Mouse (Mus musculus) C2C12 (cell line): ENCODE measurements around the gene Hebp1.

Experiments used
- CTCF ChIP-seq: IDR thresholded peaks from one replicate; pipeline ENCODE4 v1.5.1; 2011; ENCODE audit not compliant: control insufficient read depth, insufficient read depth, insufficient read length
- FOSL1 ChIP-seq: IDR thresholded peaks from one replicate; pipeline ENCODE4 v1.8.0; 2011; ENCODE audit warnings: mild to moderate bottlenecking, low read length; ENCODE audit not compliant: poor library complexity, insufficient read depth, severe bottlenecking
- MAX ChIP-seq: IDR thresholded peaks from one replicate; pipeline ENCODE4 v1.6.1; 2011; ENCODE audit warnings: mild to moderate bottlenecking, control low read depth
- MYOG ChIP-seq: IDR thresholded peaks from one replicate; pipeline ENCODE4 v1.6.1; 2011; ENCODE audit not compliant: control insufficient read depth, insufficient read length; ENCODE audit errors: extremely low read depth
- USF1 ChIP-seq: IDR thresholded peaks from one replicate; pipeline ENCODE4 v1.6.1; 2011; ENCODE audit warnings: low read depth, mild to moderate bottlenecking, control low read depth, moderate library complexity

- no peak for TF ChIP-seq CTCF
- TF ChIP-seq MAX: no peak
- no peak for TF ChIP-seq MYOG
- TF ChIP-seq USF1: no peak
- TF ChIP-seq FOSL1: no peak
Observed at GRCm38 (mm10) chr6:135191906-135192305, 5.9 kb downstream of the Hebp1 start.
